Mouse (Mus musculus): ENCODE results near the gene Ifi209.
"Not testable (repeated sequence)": the region's sequence is repeated elsewhere in the genome, so short reads cannot be mapped to it uniquely, and the experiment has no call there.

The Ifi209 gene

DNA sequence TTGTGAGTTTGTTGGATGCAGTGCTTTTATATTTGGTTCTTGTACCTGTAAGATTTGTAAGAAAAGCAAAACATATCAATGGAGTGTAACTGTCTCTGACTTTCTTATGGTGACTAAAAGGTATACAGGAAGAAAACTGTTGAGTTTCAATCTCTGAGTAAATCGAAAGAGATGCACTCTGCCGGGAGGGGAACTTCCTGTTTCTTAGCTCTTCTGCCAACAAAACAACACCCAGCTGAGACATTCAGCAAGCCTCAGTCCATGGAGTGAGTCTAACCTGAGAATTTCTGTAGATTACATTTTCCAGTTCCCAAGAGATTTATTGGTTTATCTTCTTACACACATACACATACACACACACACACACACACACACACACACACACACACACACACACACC, at the start of gene Ifi209:
TSS of gene Ifi209 (plus strand) at position 296 of the 400 bp plus-strand sequence.
- DNase-seq = not testable (repeated sequence)

- not testable (repeated sequence) for DNase-seq
Measured at GRCm38 (mm10) chr1:173589698-173590097, 41.0 kb upstream of the Ifi209 start.

DNA sequence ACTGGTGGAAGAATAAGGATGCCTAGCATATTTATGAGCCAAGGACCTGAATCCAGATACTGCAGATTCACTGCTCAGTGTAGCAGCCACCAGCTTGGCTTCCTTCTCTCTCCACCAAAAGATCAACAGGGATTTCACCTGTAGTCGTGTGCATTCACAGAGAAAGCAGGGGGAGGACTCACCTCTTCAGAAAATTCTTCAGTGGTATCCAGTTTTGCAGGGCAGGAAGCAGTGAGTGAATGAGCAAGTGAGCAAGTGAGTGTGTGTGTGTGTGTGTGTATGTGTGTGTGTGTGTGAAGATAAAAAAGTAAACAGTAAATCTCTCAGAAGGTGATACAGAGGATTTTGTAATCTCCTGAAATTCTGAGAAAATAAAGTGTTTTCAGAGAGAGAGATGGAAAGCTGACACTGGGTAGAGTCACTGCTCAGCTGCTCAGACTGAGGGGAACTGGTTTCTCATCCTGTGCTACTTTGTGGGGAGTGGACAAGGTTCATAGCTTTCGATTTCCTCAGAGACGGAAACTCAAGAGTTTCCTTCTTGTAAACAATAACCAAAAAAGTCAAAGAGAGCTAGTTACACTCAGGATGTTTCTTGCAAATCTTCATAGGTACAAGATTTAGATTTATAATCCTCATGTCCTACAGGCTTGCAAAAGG, 31.8 kb upstream of the Ifi209 start, which contains the start of gene Ifi213:
TSS of gene Ifi213 (minus strand) at position 437 of the 657 bp plus-strand sequence.
- DNase-seq = not testable (repeated sequence)

GRCm38 (mm10) chr1:173610291-173610690, 20.4 kb upstream of the Ifi209 start:
- DNase-seq = not testable (repeated sequence)

DNA sequence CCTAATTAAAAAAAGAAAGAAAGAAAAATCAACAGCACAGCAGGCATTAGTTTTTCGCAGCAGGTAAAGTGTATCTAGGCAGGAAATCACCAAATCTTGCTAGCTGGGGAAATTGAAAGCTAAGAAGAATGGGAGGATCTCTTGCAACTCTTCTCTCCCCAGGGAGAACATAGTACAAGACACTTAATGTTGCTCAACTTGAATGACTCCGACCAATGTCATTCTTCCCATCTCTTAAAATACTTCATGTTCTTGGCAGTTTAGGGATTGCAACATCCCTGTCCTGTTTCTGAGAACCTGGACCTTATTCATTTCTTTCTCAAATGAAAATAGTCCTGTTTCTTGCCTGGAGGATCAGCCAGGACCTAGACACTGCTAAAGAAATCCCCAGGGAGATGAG, 8.5 kb upstream of the Ifi209 start:
- DNase-seq = not testable (repeated sequence)

GRCm38 (mm10) chr1:173624052-173624451, 6.7 kb upstream of the Ifi209 start:
- DNase-seq = no peak

DNA sequence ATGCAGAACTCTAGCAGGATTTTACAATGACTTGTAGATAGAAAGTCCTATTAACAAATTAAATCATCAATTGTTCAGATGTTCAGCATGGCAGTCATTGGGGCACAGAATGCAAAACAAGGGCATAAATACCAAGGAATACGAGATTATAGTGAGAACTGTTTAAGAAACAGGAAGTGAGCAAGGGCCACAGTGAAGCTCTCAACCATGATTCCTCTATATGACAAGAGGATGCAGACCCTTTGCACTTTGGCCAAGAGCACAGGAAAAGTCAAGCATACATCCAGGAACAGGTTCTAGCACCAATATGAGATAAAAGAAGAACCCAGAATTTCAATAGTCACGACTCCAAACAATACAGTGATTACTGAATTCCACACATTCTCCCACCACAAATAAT, 4.0 kb upstream of the Ifi209 start:
- DNase-seq = no peak

- no peak for DNase-seq
Measured at GRCm38 (mm10) chr1:173633969-173634645, 3.4 kb downstream of the Ifi209 start.

DNA sequence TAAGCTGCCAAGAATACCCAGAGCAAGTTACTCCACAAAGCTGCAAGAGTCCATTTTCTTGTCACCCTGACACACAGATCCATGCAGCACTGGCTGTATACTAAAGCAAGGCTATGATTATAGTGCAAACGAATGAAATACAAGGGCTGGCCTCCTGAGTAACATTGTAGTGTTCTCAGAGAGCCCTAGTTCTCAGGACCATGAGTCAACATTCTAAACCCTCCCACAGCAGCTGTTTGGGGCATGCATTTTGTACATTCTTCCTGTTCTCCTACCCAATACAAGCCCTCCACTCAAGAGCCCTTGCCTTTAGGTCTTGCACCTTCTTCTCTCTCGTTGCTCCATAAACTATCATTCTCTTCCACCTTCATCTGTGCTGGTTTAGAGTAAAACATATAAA, 14.7 kb downstream of the Ifi209 start:
- DNase-seq = no peak

- DNase-seq = no peak
Measured at GRCm38 (mm10) chr1:173657973-173658372, 27.3 kb downstream of the Ifi209 start.

- not testable (repeated sequence) for DNase-seq
Measured at GRCm38 (mm10) chr1:173673458-173674097, 42.9 kb downstream of the Ifi209 start, which contains the start of gene Ifi208. Gene Ifi208 (plus strand): TSS chr1:173673675.

DNA sequence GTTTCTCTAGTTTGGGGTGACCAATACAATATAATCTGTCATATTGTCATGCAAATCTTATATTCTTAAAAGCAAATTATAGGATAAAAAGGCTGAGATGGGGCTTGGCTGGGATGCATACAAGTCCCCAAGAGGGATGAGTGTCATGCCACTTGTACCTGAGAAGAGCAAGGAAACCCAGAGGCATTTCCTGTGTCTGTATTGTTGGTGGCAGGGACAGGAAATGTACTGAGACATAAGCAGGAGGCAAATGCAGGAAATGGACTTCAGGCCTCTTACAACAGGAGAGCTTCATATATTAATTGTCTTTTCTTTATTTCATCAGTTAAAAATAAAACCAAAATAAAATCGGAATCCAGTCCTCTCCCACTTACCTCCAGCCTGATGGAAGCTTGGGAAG, 47.9 kb downstream of the Ifi209 start:
- DNase-seq = not testable (repeated sequence)

DNA sequence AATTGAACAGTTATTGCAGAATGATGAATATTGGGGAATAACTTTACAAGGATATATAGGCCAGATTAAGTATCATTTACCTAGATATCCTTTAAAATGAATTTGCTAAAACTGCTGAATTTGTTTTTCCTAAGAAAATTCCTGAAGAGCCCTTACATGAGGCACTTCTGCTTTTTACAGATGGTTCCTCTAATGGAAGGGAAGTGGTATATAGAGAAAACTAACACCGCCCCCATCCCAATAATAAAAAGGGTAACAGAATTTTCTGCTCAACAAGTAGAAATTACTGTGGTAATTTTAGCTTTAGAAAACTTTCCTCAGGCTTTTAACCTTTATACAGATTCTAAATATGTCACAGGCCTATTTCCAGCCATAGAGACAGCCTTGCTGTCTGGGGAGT, 63.6 kb downstream of the Ifi209 start:
- DNase-seq = no peak
